Mouse (Mus musculus) C2C12 (cell line): ENCODE data around the gene Wnt2b. TPM values are rescaled to one million over a fixed set of nuclear protein-coding genes. Genes with fewer than 3 reads are reported as not detected.

Source experiments
- H3K27me3 ChIP-seq: one replicate; pipeline ENCODE4 v1.6.1; 2011; ENCODE audit not compliant: control insufficient read depth, insufficient read depth, insufficient read length
- H3K36me3 ChIP-seq: one replicate; pipeline ENCODE4 v1.6.1; 2011; ENCODE audit not compliant: control insufficient read depth, insufficient read depth
- H3K4me3 ChIP-seq: one replicate; pipeline ENCODE4 v1.5.1; 2011; ENCODE audit warnings: mild to moderate bottlenecking, control low read depth; ENCODE audit not compliant: poor library complexity, insufficient read depth, severe bottlenecking
- H3K79me2 ChIP-seq: one replicate; pipeline ENCODE4 v1.6.1; 2011; ENCODE audit not compliant: control insufficient read depth, insufficient read depth
- H3K79me3 ChIP-seq: one replicate; pipeline ENCODE4 v1.6.1; 2011; ENCODE audit warnings: low read depth, control low read depth
- H3ac ChIP-seq: one replicate; pipeline ENCODE3; 2011; ENCODE audit warnings: low read depth; ENCODE audit not compliant: control insufficient read depth, insufficient read length
- CEBPB ChIP-seq: IDR thresholded peaks from one replicate; pipeline ENCODE4 v1.6.1; 2011; ENCODE audit warnings: low read depth, mild to moderate bottlenecking, control low read depth, moderate library complexity
- CTCF ChIP-seq: IDR thresholded peaks from one replicate; pipeline ENCODE4 v1.5.1; 2011; ENCODE audit not compliant: control insufficient read depth, insufficient read depth, insufficient read length
- FOSL1 ChIP-seq: IDR thresholded peaks from one replicate; pipeline ENCODE4 v1.8.0; 2011; ENCODE audit warnings: mild to moderate bottlenecking, low read length; ENCODE audit not compliant: poor library complexity, insufficient read depth, severe bottlenecking
- MAX ChIP-seq: IDR thresholded peaks from one replicate; pipeline ENCODE4 v1.6.1; 2011; ENCODE audit warnings: mild to moderate bottlenecking, control low read depth
- MYOD1 ChIP-seq: IDR thresholded peaks from one replicate; pipeline ENCODE4 v1.6.1; 2011; ENCODE audit warnings: low read depth; ENCODE audit not compliant: control insufficient read depth, insufficient read length
- MYOG ChIP-seq: IDR thresholded peaks from one replicate; pipeline ENCODE4 v1.6.1; 2011; ENCODE audit not compliant: control insufficient read depth, insufficient read length; ENCODE audit errors: extremely low read depth
- USF1 ChIP-seq: IDR thresholded peaks from one replicate; pipeline ENCODE4 v1.6.1; 2011; ENCODE audit warnings: low read depth, mild to moderate bottlenecking, control low read depth, moderate library complexity
- long read RNA-seq, 2 experiments: library from polyadenylated mRNA; unstranded; transcript quantifications; one replicate each; pipeline ENCODE4 v2.0.0; 2019 to 2020
- polyA plus RNA-seq: library from polyadenylated mRNA; unstranded; fragments of >200 nt; fragmentation: generic; extraction: Trizol; gene quantifications from one replicate; pipeline ENCODE4 v1.2.1, GENCODE M21; 2012; ENCODE audit warnings: missing spikeins

The Wnt2b gene
- polyA plus RNA-seq: 0.08 TPM
- long read RNA-seq, experiment 1: 0 reads
- long read RNA-seq, experiment 2: 0 reads

- Histone ChIP-seq H3K4me3 (no peak within 1 kb of the TSS), H3K36me3 (no peaks in the 10 kb centered on the region), H3K27me3 (peaks cover 37% of the 10 kb centered on the region), H3K79me2 (no peaks in the 10 kb centered on the region), H3K79me3 (no peaks in the 10 kb centered on the region), H3ac (peak within 1 kb of the TSS; percentile 65)
- no peak for TF ChIP-seq USF1
- no peak for TF ChIP-seq MYOG
- TF ChIP-seq CTCF: no peak
- TF ChIP-seq MAX: no peak
These were observed at the start of gene Wnt2b for GRCm38 (mm10) chr3:104961066-104962059. Gene Wnt2b, minus strand, starts transcription at chr3:104961921.

- H3K27me3 ChIP-seq: no peaks in the 10 kb centered on the region
- TF ChIP-seq CEBPB (no peak), MAX (no peak), MYOG (no peak), MYOD1 (no peak), FOSL1 (no peak), CTCF (no peak), USF1 (no peak)
- H3K36me3 ChIP-seq: peaks cover 50% of the 10 kb centered on the region
- no peak overlapping the region for H3K4me3 ChIP-seq
- peaks cover 35% of the 10 kb centered on the region for H3K79me2 ChIP-seq
- peaks cover 20% of the 10 kb centered on the region for H3K79me3 ChIP-seq
- no peak overlapping the region for H3ac ChIP-seq
These were observed 49.1 kb upstream of the Wnt2b start for GRCm38 (mm10) chr3:105010681-105011339.

GRCm38 (mm10) chr3:105008070-105008469 lies 46.3 kb upstream of the Wnt2b start:
- H3K27me3 ChIP-seq: no peaks in the 10 kb centered on the region
- peaks cover 3% of the 10 kb centered on the region for H3K79me3 ChIP-seq
- peaks cover 11% of the 10 kb centered on the region for H3K79me2 ChIP-seq
- H3K36me3 ChIP-seq: peaks cover 74% of the 10 kb centered on the region
- H3ac ChIP-seq: no peak overlapping the region
- no peak overlapping the region for H3K4me3 ChIP-seq
- TF ChIP-seq MAX: no peak
- no peak for TF ChIP-seq MYOG
- no peak for TF ChIP-seq FOSL1
- no peak for TF ChIP-seq CEBPB
- TF ChIP-seq CTCF: no peak
- TF ChIP-seq MYOD1: no peak
- no peak for TF ChIP-seq USF1

GRCm38 (mm10) chr3:105006101-105006500 lies 44.4 kb upstream of the Wnt2b start:
- Histone ChIP-seq H3K4me3 (no peak overlapping the region), H3K27me3 (no peaks in the 10 kb centered on the region), H3ac (no peak overlapping the region), H3K36me3 (peaks cover 76% of the 10 kb centered on the region), H3K79me2 (peaks cover 9% of the 10 kb centered on the region), H3K79me3 (no peaks in the 10 kb centered on the region)
- no peak for TF ChIP-seq MAX
- TF ChIP-seq USF1: no peak
- no peak for TF ChIP-seq FOSL1
- no peak for TF ChIP-seq MYOD1
- TF ChIP-seq MYOG: no peak
- TF ChIP-seq CTCF: no peak
- TF ChIP-seq CEBPB: no peak

- TF ChIP-seq MYOG (no peak), FOSL1 (no peak), CEBPB (no peak), MAX (no peak), CTCF (no peak), USF1 (no peak), MYOD1 (no peak)
- no peaks in the 10 kb centered on the region for H3K79me3 ChIP-seq
- peaks cover 9% of the 10 kb centered on the region for H3K79me2 ChIP-seq
- H3ac ChIP-seq: no peak overlapping the region
- no peak overlapping the region for H3K4me3 ChIP-seq
- no peaks in the 10 kb centered on the region for H3K27me3 ChIP-seq
- H3K36me3 ChIP-seq: peaks cover 71% of the 10 kb centered on the region
These were observed 43.9 kb upstream of the Wnt2b start for GRCm38 (mm10) chr3:105005561-105006065.
